Mouse (Mus musculus): ENCODE measurements around the gene Olfr632. TPM values are rescaled to one million over a fixed set of nuclear protein-coding genes. Genes with fewer than 3 reads are reported as not detected.
"Not testable (repeated sequence)": the region's sequence is repeated elsewhere in the genome, so short reads cannot be mapped to it uniquely, and the experiment has no call there.

Olfr632 gene
- polyA plus RNA-seq (2016; fragmentation: Nextera tagmentation; extraction: Ambion mirVana) = not detected in 2 replicates

- Histone ChIP-seq H3K36me3 (no peaks in the 10 kb centered on the region), H3K9me3 (no peaks in the 10 kb centered on the region), H3K9ac (replicated peaks) (no peak within 1 kb of the TSS), H3K4me2 (replicated peaks) (no peak within 1 kb of the TSS), H3K4me1 (no peaks in the 10 kb centered on the region), H3K27me3 (no peaks in the 10 kb centered on the region), H3K4me3 (no peak within 1 kb of the TSS), H3K27ac (replicated peaks) (no peak within 1 kb of the TSS)
- no peak for ATAC-seq (ENCODE audit: low FRiP score, low read depth)
- WGBS = 73% methylated on average over 2 of the region's 2 CpGs
Observed at GRCm38 (mm10) chr7:103934264-103934663, at the start of gene Olfr632. Gene Olfr632 (plus strand): TSS chr7:103934347.

- no peak for ATAC-seq (ENCODE audit: low FRiP score, low read depth)
- no peak within 1 kb of the TSS for H3K9ac ChIP-seq (replicated peaks)
Observed at GRCm38 (mm10) chr7:103886152-103886551, 48.0 kb upstream of the Olfr632 start, which contains the start of gene Olfr66. Gene Olfr66 (minus strand): TSS chr7:103886252.

GRCm38 (mm10) chr7:103894385-103894784 is 39.8 kb upstream of the Olfr632 start, which contains the start of gene Olfr64:
Gene Olfr64 (minus strand): TSS chr7:103894485.
- no peak for ATAC-seq (ENCODE audit: low FRiP score, low read depth)
- WGBS = 71% methylated on average over 1 of the region's 1 CpGs
- Histone ChIP-seq H3K27ac (replicated peaks) (no peak within 1 kb of the TSS), H3K27me3 (no peaks in the 10 kb centered on the region), H3K9me3 (no peaks in the 10 kb centered on the region), H3K4me1 (no peaks in the 10 kb centered on the region), H3K9ac (replicated peaks) (no peak within 1 kb of the TSS), H3K4me2 (replicated peaks) (no peak within 1 kb of the TSS), H3K4me3 (no peak within 1 kb of the TSS), H3K36me3 (no peaks in the 10 kb centered on the region)

More at GRCm38 (mm10) chr7:103886152-103886551, 48.0 kb upstream of the Olfr632 start, which contains the start of gene Olfr66:
- Histone ChIP-seq H3K36me3 (no peaks in the 10 kb centered on the region), H3K4me1 (no peaks in the 10 kb centered on the region), H3K27ac (replicated peaks) (no peak within 1 kb of the TSS), H3K9me3 (no peaks in the 10 kb centered on the region), H3K4me2 (replicated peaks) (no peak within 1 kb of the TSS), H3K4me3 (no peak within 1 kb of the TSS), H3K27me3 (no peaks in the 10 kb centered on the region)

- no peaks in the 10 kb centered on the region for H3K9me3 ChIP-seq
- H3K4me1 ChIP-seq = no peaks in the 10 kb centered on the region
- WGBS = 74% methylated on average over 2 of the region's 2 CpGs
- no peak within 1 kb of the TSS for H3K27ac ChIP-seq (replicated peaks)
- no peak within 1 kb of the TSS for H3K4me3 ChIP-seq
- no peaks in the 10 kb centered on the region for H3K27me3 ChIP-seq
- H3K4me2 ChIP-seq (replicated peaks) = no peak within 1 kb of the TSS
- H3K36me3 ChIP-seq = no peaks in the 10 kb centered on the region
- no peak within 1 kb of the TSS for H3K9ac ChIP-seq (replicated peaks)
- ATAC-seq (ENCODE audit: low FRiP score, low read depth) = no peak
Observed at GRCm38 (mm10) chr7:103903187-103903586, 31.0 kb upstream of the Olfr632 start, which contains the start of gene Olfr65. Gene Olfr65 (plus strand): TSS chr7:103903487.

- no peak overlapping the region for H3K27ac ChIP-seq (replicated peaks)
- no peak overlapping the region for H3K4me2 ChIP-seq (replicated peaks)
- H3K9me3 ChIP-seq = no peaks in the 10 kb centered on the region
- no peak overlapping the region for H3K4me3 ChIP-seq
- H3K9ac ChIP-seq (replicated peaks) = no peak overlapping the region
- no peak for ATAC-seq (ENCODE audit: low FRiP score, low read depth)
- no peaks in the 10 kb centered on the region for H3K36me3 ChIP-seq
- H3K27me3 ChIP-seq = no peaks in the 10 kb centered on the region
- 49% methylated on average over 3 of the region's 3 CpGs for WGBS
- no peaks in the 10 kb centered on the region for H3K4me1 ChIP-seq
Observed at GRCm38 (mm10) chr7:103910047-103910446, 24.1 kb upstream of the Olfr632 start.

- WGBS = 48% methylated on average over 8 of the region's 8 CpGs
- no peak overlapping the region for H3K9ac ChIP-seq (replicated peaks)
- no peak overlapping the region for H3K4me2 ChIP-seq (replicated peaks)
- no peak for ATAC-seq (ENCODE audit: low FRiP score, low read depth)
- no peaks in the 10 kb centered on the region for H3K27me3 ChIP-seq
- no peaks in the 10 kb centered on the region for H3K4me1 ChIP-seq
- no peak overlapping the region for H3K27ac ChIP-seq (replicated peaks)
- H3K36me3 ChIP-seq = no peaks in the 10 kb centered on the region
- H3K9me3 ChIP-seq = no peaks in the 10 kb centered on the region
- H3K4me3 ChIP-seq = no peak overlapping the region
Observed at GRCm38 (mm10) chr7:103912969-103913511, 21.1 kb upstream of the Olfr632 start.

GRCm38 (mm10) chr7:103915338-103915737 is 18.8 kb upstream of the Olfr632 start:
- no peak overlapping the region for H3K9ac ChIP-seq (replicated peaks)

GRCm38 (mm10) chr7:103928525-103928924 is 5.6 kb upstream of the Olfr632 start, which contains the start of gene Olfr631:
Gene Olfr631 (plus strand): TSS chr7:103928825.
- Histone ChIP-seq H3K27ac (replicated peaks) (no peak within 1 kb of the TSS), H3K36me3 (no peaks in the 10 kb centered on the region), H3K4me2 (replicated peaks) (no peak within 1 kb of the TSS), H3K9ac (replicated peaks) (no peak within 1 kb of the TSS), H3K4me3 (no peak within 1 kb of the TSS), H3K4me1 (no peaks in the 10 kb centered on the region), H3K9me3 (no peaks in the 10 kb centered on the region), H3K27me3 (no peaks in the 10 kb centered on the region)
- ATAC-seq (ENCODE audit: low FRiP score, low read depth) = no peak

More at GRCm38 (mm10) chr7:103915338-103915737, 18.8 kb upstream of the Olfr632 start:
- H3K4me3 ChIP-seq = no peak overlapping the region
- no peaks in the 10 kb centered on the region for H3K27me3 ChIP-seq
- H3K4me1 ChIP-seq = no peaks in the 10 kb centered on the region
- ATAC-seq (ENCODE audit: low FRiP score, low read depth) = no peak
- no peak overlapping the region for H3K4me2 ChIP-seq (replicated peaks)
- H3K27ac ChIP-seq (replicated peaks) = no peak overlapping the region
- no peaks in the 10 kb centered on the region for H3K9me3 ChIP-seq
- H3K36me3 ChIP-seq = no peaks in the 10 kb centered on the region

GRCm38 (mm10) chr7:103942730-103943129 is 8.6 kb downstream of the Olfr632 start:
- Histone ChIP-seq H3K36me3 (no peaks in the 10 kb centered on the region), H3K4me1 (no peaks in the 10 kb centered on the region), H3K4me2 (replicated peaks) (no peak overlapping the region), H3K27ac (replicated peaks) (no peak overlapping the region), H3K9ac (replicated peaks) (no peak overlapping the region), H3K9me3 (no peaks in the 10 kb centered on the region), H3K4me3 (no peak overlapping the region), H3K27me3 (no peaks in the 10 kb centered on the region)
- ATAC-seq (ENCODE audit: low FRiP score, low read depth) = 0 out of 2 replicates have a peak, but pooled peaks have one; percentile 52
- 40% methylated on average over 2 of the region's 2 CpGs for WGBS

GRCm38 (mm10) chr7:103944137-103944536 is 10.0 kb downstream of the Olfr632 start, which contains the start of gene Olfr633:
Gene Olfr633 (plus strand): TSS chr7:103944437.
- ATAC-seq (ENCODE audit: low FRiP score, low read depth) = no peak
- Histone ChIP-seq H3K9ac (replicated peaks) (no peak within 1 kb of the TSS), H3K4me1 (no peaks in the 10 kb centered on the region), H3K4me3 (no peak within 1 kb of the TSS), H3K9me3 (no peaks in the 10 kb centered on the region), H3K4me2 (replicated peaks) (no peak within 1 kb of the TSS), H3K27ac (replicated peaks) (no peak within 1 kb of the TSS), H3K36me3 (no peaks in the 10 kb centered on the region), H3K27me3 (no peaks in the 10 kb centered on the region)

- H3K4me2 ChIP-seq (replicated peaks); H3K9ac ChIP-seq (replicated peaks); H3K27me3 ChIP-seq; H3K9me3 ChIP-seq; H3K27ac ChIP-seq (replicated peaks); H3K36me3 ChIP-seq; H3K4me3 ChIP-seq; H3K4me1 ChIP-seq; ATAC-seq (ENCODE audit: low FRiP score, low read depth): not testable (repeated sequence)
- WGBS = 97% methylated on average over 22 of the region's 22 CpGs
Observed at GRCm38 (mm10) chr7:103966873-103967272, 32.7 kb downstream of the Olfr632 start.

- no peak for ATAC-seq (ENCODE audit: low FRiP score, low read depth)
- H3K36me3 ChIP-seq = no peaks in the 10 kb centered on the region
- WGBS = 76% methylated on average over 1 of the region's 1 CpGs
Observed at GRCm38 (mm10) chr7:103970852-103971251, 36.7 kb downstream of the Olfr632 start, which contains the start of gene Olfr635. Gene Olfr635 (plus strand): TSS chr7:103971152.

GRCm38 (mm10) chr7:103971782-103972181 is 37.6 kb downstream of the Olfr632 start:
- no peak overlapping the region for H3K27ac ChIP-seq (replicated peaks)
- no peak for ATAC-seq (ENCODE audit: low FRiP score, low read depth)
- 72% methylated on average over 1 of the region's 1 CpGs for WGBS
- H3K9me3 ChIP-seq = no peaks in the 10 kb centered on the region
- H3K9ac ChIP-seq (replicated peaks) = no peak overlapping the region
- no peaks in the 10 kb centered on the region for H3K36me3 ChIP-seq
- no peak overlapping the region for H3K4me2 ChIP-seq (replicated peaks)
- H3K4me1 ChIP-seq = no peaks in the 10 kb centered on the region
- no peaks in the 10 kb centered on the region for H3K27me3 ChIP-seq
- no peak overlapping the region for H3K4me3 ChIP-seq

More at GRCm38 (mm10) chr7:103970852-103971251, 36.7 kb downstream of the Olfr632 start, which contains the start of gene Olfr635:
- H3K4me1 ChIP-seq = no peaks in the 10 kb centered on the region
- H3K27me3 ChIP-seq = no peaks in the 10 kb centered on the region
- H3K27ac ChIP-seq (replicated peaks) = no peak within 1 kb of the TSS
- no peak within 1 kb of the TSS for H3K9ac ChIP-seq (replicated peaks)
- H3K9me3 ChIP-seq = no peaks in the 10 kb centered on the region
- H3K4me3 ChIP-seq = no peak within 1 kb of the TSS
- no peak within 1 kb of the TSS for H3K4me2 ChIP-seq (replicated peaks)

Measured in midbrain, embryonic 12.5 days (tissue).